Mouse (Mus musculus) gastrocnemius, adult 2 months (tissue): ENCODE data around the gene Zfp91. TPM values are rescaled to one million over a fixed set of nuclear protein-coding genes. Genes with fewer than 3 reads are reported as not detected.

Experiments used
- DNase-seq: peaks from one replicate; pipeline ENCODE4 v3.0.0; 2022
- H3K27ac ChIP-seq: fragments of 200-600 bp; 2 replicates; pipeline ENCODE4 v1.8.1; 2022; ENCODE audit warnings: mild to moderate bottlenecking
- H3K4me3 ChIP-seq: fragments of 200-600 bp; 2 replicates; pipeline ENCODE4 v1.8.1; 2022; ENCODE audit warnings: mild to moderate bottlenecking, moderate library complexity
- CTCF ChIP-seq: fragments of 200-600 bp; IDR thresholded peaks from 2 replicates; pipeline ENCODE4 v1.8.1; 2022; ENCODE audit warnings: antibody characterized with exemption, mild to moderate bottlenecking, moderate library complexity
- intact Hi-C: fragments of 180-260 bp; cut with DNase I; formaldehyde crosslinking; loops from one replicate; pipeline ENCODE4 v1.15.1; 2025
- long read RNA-seq, 2 experiments: library from polyadenylated mRNA; stranded (forward); transcript quantifications; one replicate each; pipeline ENCODE4 v2.0.0; 2021
- total RNA-seq, 2 experiments: library from RNA; stranded (reverse); gene quantifications; 2 replicates each; pipeline ENCODE4 v1.2.3; 2021

Zfp91 gene
- total RNA-seq: 100 to 1,000 TPM; 135 to 138 TPM
- long read RNA-seq, experiment 1, full-length matches to known transcripts: 24 of 55 reads
- long read RNA-seq, experiment 1, partial matches to known transcripts: 1 of 55 reads
- long read RNA-seq, experiment 1, other reads (novel, unspliced or antisense): 30 of 55 reads
- long read RNA-seq, experiment 2, full-length matches to known transcripts: 20 of 63 reads
- long read RNA-seq, experiment 2, partial matches to known transcripts: 4 of 63 reads
- long read RNA-seq, experiment 2, other reads (novel, unspliced or antisense): 39 of 63 reads

DNA sequence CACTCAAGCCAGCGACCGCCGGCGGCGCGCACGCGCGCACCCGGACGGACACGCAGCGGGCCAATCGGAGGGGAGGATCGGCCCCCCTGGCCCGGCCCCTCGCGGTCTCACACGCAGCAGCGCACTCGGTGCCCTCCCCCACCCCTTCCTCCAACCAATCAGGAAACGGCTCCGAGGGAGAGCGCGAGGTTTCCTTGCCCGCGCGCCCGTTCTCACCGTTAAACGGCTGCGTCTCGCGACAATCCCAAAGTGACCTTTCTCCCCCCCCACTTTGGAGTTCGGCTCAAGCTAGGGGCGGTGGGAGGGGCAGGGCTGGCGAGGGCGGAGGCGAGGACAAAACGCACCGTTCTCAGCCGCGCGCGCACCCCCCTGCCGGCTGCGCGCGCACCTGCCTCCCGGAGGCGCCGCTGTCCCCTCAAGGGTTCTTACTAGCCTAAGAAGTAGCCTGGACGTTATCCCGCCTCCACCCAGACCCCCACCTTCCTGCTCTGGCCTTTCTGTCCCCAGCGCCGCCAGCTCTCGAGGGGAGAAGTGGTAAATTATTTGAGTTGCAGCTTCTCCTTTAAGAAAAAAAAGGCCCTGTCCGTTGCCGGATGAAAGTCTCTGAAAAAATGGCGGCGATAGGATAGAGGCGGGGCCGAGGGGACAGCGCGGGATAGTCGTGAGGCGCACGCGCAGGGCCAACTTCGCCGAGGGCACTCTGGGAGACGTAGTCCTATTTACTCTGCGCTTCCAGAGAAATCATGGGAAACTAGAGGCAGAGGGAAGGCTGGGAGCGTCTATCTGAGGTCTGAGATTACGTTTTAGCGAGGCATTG, at the start of gene Zfp91, which contains the start of gene Lpxn:
Gene Zfp91, minus strand, starts transcription at position 616 of the 817 bp plus-strand sequence.
Gene Lpxn, plus strand, starts transcription at position 683 of the 817 bp plus-strand sequence.
- Histone ChIP-seq H3K4me3 (peak within 1 kb of the TSS; percentile 97), H3K27ac (peak within 1 kb of the TSS; percentile 99)
- peak; percentile 10 for TF ChIP-seq CTCF
- peak; percentile 99 for DNase-seq
- intact Hi-C loops: loop anchor here (5.0 to 10.0 kb wide), 3 partner anchors 73 to 783 kb away; partner anchors contain the start of gene Gm4952

- no peak for TF ChIP-seq CTCF
- Histone ChIP-seq H3K27ac (no peak overlapping the region), H3K4me3 (no peak overlapping the region)
- DNase-seq: no peak
- intact Hi-C loops: no loop called here
Observed at GRCm38 (mm10) chr19:12838507-12838906, 42.6 kb upstream of the Zfp91 start.

- DNase-seq: no peak
- Histone ChIP-seq H3K27ac (no peak overlapping the region), H3K4me3 (no peak overlapping the region)
- TF ChIP-seq CTCF: no peak
- intact Hi-C loops: no loop called here
Observed at GRCm38 (mm10) chr19:12833625-12834024, 37.7 kb upstream of the Zfp91 start.

- H3K4me3 ChIP-seq: no peak overlapping the region
- intact Hi-C loops: no loop called here
- no peak overlapping the region for H3K27ac ChIP-seq
- no peak for TF ChIP-seq CTCF
- DNase-seq: no peak
Observed at GRCm38 (mm10) chr19:12831559-12831958, 35.6 kb upstream of the Zfp91 start.

- no peak overlapping the region for H3K27ac ChIP-seq
- no peak for TF ChIP-seq CTCF
- no peak for DNase-seq
- intact Hi-C loops: no loop called here
- H3K4me3 ChIP-seq: no peak overlapping the region
Observed at GRCm38 (mm10) chr19:12830823-12831430, 35.0 kb upstream of the Zfp91 start.

DNA sequence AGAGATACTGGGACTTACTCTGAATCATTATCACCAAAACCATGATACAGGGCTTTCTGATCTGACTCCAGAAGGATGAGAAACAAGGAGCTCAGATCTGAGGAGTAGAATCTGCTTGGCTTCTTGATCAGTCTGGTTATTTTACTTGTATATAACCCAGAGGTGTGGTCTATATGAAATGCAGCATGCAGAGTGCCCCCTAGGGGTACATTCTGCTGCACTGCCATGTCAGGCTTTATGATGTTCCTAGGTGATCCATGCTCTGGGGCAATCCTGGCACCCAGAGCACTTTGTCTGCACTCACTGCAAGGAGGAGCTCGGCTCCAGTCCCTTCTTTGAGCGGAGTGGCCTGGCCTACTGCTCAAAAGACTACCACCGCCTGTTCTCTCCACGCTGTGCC, 28.6 kb upstream of the Zfp91 start:
- no peak for DNase-seq
- no peak overlapping the region for H3K27ac ChIP-seq
- intact Hi-C loops: no loop called here
- peak; percentile 21; the same call in 1 of the 2 replicates for TF ChIP-seq CTCF
- H3K4me3 ChIP-seq: no peak overlapping the region

DNA sequence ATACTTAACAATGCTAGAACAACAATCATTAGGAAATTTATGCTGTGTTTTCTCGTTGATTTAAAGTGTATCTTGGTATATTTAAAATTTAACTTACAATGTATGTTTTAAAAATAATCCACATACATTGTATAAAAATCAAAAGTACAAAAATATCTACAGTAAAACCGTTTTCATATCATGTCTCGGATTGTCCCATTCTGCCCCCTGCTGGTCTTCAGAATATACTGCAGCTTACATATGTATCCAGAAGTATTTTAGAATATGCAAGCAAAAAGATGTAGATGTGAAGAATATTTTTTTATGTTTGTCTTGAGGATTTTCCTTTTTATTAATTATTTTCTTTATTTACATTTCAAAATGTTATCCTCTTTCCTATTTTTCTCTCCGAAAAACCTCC, 24.5 kb upstream of the Zfp91 start:
- H3K27ac ChIP-seq: no peak overlapping the region
- intact Hi-C loops: loop anchor here (1.0 kb wide), 1 partner anchor 302 kb away; no protein-coding TSS in a partner anchor
- H3K4me3 ChIP-seq: no peak overlapping the region
- peak; percentile 89 for TF ChIP-seq CTCF
- no peak for DNase-seq

DNA sequence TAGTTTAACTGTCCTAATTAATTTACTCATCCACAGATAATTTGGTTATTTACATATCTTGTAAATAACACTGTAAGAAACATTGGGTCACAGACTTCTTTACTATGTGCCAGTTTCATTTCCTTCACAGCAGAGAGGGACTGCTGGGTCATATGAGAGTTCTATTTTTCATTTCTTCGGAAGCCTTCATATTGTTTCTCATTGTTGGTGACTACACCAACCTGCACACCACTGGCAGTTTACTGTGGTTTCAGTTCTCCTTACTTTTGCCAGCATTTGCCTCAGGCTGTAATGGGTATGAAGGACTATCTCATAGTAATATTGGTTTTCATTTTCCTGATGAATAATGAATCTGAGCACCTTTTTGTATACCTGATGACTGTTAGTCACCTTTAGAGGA, 22.6 kb upstream of the Zfp91 start:
- no peak overlapping the region for H3K27ac ChIP-seq
- DNase-seq: no peak
- intact Hi-C loops: loop anchor here (5.0 kb wide), 1 partner anchor 56 kb away; no protein-coding TSS in a partner anchor
- no peak overlapping the region for H3K4me3 ChIP-seq
- TF ChIP-seq CTCF: no peak

DNA sequence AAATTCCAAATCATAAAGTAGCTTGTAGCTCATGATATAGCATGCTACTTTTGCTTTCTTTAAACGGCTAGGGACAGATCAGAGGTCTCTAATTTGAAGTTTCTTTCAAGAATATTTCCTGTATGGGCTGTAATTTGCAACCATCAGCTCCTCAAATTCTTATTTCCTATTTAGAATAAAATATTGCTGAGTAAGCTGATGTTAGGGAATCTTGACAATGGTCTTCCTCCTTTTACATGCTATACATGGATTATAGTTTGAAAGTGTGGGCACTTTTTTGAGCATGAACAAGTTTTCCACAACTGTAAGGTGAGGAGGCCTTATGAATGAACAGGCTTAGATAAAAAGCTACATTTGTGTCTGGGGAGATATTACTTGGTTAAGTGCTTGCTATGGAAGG, 18.0 kb upstream of the Zfp91 start:
- intact Hi-C loops: no loop called here
- TF ChIP-seq CTCF: no peak
- DNase-seq: no peak

GRCm38 (mm10) chr19:12812644-12813364, 16.9 kb upstream of the Zfp91 start:
- intact Hi-C loops: no loop called here

More for the DNA sequence above, 18.0 kb upstream of the Zfp91 start:
- no peak overlapping the region for H3K4me3 ChIP-seq
- no peak overlapping the region for H3K27ac ChIP-seq

DNA sequence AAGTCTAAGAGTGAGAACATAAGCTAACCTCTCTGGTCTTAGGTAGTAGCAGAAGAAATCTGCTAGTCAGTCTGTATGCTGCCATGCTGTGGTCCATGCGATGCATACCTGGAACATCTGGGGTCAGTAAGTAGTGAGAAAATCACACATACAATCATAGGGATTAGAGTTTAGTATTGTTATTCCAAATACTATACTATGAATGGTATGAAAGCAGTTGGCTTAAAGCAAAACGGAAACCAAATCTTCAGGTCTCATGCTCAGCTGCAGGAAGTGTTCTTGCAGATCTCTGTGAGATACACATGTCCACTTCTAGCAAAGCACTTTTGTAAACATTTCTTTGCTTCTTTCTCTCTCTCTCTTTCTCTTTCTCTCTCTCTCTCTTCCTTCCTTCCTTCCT, 10.3 kb upstream of the Zfp91 start:
- no peak for TF ChIP-seq CTCF
- intact Hi-C loops: no loop called here
- Histone ChIP-seq H3K4me3 (no peak overlapping the region), H3K27ac (no peak overlapping the region)
- no peak for DNase-seq

More at GRCm38 (mm10) chr19:12812644-12813364, 16.9 kb upstream of the Zfp91 start:
- no peak overlapping the region for H3K27ac ChIP-seq
- no peak overlapping the region for H3K4me3 ChIP-seq
- DNase-seq: no peak
- no peak for TF ChIP-seq CTCF

GRCm38 (mm10) chr19:12805730-12806129, 9.8 kb upstream of the Zfp91 start:
- no peak for TF ChIP-seq CTCF
- no peak overlapping the region for H3K4me3 ChIP-seq
- H3K27ac ChIP-seq: no peak overlapping the region
- intact Hi-C loops: no loop called here
- no peak for DNase-seq
